Mouse (Mus musculus): ENCODE data around the gene Zfp661. TPM values are rescaled to one million over a fixed set of nuclear protein-coding genes. Genes with fewer than 3 reads are reported as not detected.

Zfp661 gene
- polyA plus RNA-seq, 1 experiment from 2014 or later: 9.8 TPM

Other genes starting within 250 kb of the Zfp661 start
- not detected in 2 replicates for gene Astl, start 248.5 kb downstream of the Zfp661 start, polyA plus RNA-seq (2014; fragmentation: Nextera tagmentation; extraction: Ambion mirVana)
- 2.0 and 2.8 TPM in 2 replicates for gene Adra2b, start 223.9 kb downstream of the Zfp661 start, polyA plus RNA-seq (2014; fragmentation: Nextera tagmentation; extraction: Ambion mirVana)
- gene Gpat2, start 161.9 kb downstream of the Zfp661 start, polyA plus RNA-seq (2014; fragmentation: Nextera tagmentation; extraction: Ambion mirVana): 0.08 TPM in 1 of 2 replicates, not detected in the other
- gene Fahd2a, start 142.5 kb downstream of the Zfp661 start, polyA plus RNA-seq (2014; fragmentation: Nextera tagmentation; extraction: Ambion mirVana): 22.7 and 24.8 TPM in 2 replicates
- gene Kcnip3, start 65.0 kb downstream of the Zfp661 start, polyA plus RNA-seq (2014; fragmentation: Nextera tagmentation; extraction: Ambion mirVana): 3.1 and 3.4 TPM in 2 replicates
- 0.62 and 0.89 TPM in 2 replicates for gene Prom2, start 45.6 kb downstream of the Zfp661 start, polyA plus RNA-seq (2014; fragmentation: Nextera tagmentation; extraction: Ambion mirVana)
- gene Mrps5, start 128 bp upstream of the Zfp661 start, polyA plus RNA-seq (2014; fragmentation: Nextera tagmentation; extraction: Ambion mirVana): 149 and 154 TPM in 2 replicates
- gene Mal, start 69.6 kb upstream of the Zfp661 start, polyA plus RNA-seq (2014; fragmentation: Nextera tagmentation; extraction: Ambion mirVana): 1.1 and 1.2 TPM in 2 replicates
- 2.0 and 2.2 TPM in 2 replicates for gene Mall, start 142.8 kb upstream of the Zfp661 start, polyA plus RNA-seq (2014; fragmentation: Nextera tagmentation; extraction: Ambion mirVana)
- gene Nphp1, start 201.8 kb upstream of the Zfp661 start, polyA plus RNA-seq (2014; fragmentation: Nextera tagmentation; extraction: Ambion mirVana): 23.2 and 25.6 TPM in 2 replicates
- gene Mtln, start 205.4 kb upstream of the Zfp661 start, polyA plus RNA-seq (2014; fragmentation: Nextera tagmentation; extraction: Ambion mirVana): 25.2 and 25.7 TPM in 2 replicates
- gene Bub1, start 244.8 kb upstream of the Zfp661 start, polyA plus RNA-seq (2014; fragmentation: Nextera tagmentation; extraction: Ambion mirVana): 35.5 TPM in 2 replicates